Mouse (Mus musculus): ENCODE measurements around the gene Col6a3.

The Col6a3 gene

DNA sequence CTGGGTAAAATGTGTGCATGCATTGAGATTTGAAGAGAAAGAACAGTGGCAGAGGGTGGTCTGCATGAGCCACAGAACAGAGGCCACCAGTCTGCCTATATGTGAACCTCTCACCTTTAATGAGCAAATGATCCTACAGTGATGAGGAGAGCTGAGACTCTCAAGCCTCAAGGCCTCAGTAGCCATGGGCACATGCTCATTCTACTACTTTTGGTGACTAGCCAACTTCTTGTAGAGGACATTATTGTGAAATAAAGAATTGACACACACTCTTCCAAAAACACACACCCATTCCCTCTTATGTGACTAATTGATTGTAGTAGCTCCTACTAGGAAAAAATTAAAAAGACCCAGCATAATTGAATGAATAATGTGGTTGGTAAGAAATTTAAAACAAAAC is 120.0 kb downstream of the Col6a3 start:
- no peak for DNase-seq (ENCODE audit: low read depth in 2 of 2, low spot score in 2 of 2)

- DNase-seq (ENCODE audit: low read depth in 2 of 2, low spot score in 2 of 2): no peak
These were observed 120.4 kb downstream of the Col6a3 start for GRCm38 (mm10) chr1:90723325-90723724.

GRCm38 (mm10) chr1:90722021-90722420 is 121.8 kb downstream of the Col6a3 start:
- DNase-seq (ENCODE audit: low read depth in 2 of 2, low spot score in 2 of 2): no peak

DNA sequence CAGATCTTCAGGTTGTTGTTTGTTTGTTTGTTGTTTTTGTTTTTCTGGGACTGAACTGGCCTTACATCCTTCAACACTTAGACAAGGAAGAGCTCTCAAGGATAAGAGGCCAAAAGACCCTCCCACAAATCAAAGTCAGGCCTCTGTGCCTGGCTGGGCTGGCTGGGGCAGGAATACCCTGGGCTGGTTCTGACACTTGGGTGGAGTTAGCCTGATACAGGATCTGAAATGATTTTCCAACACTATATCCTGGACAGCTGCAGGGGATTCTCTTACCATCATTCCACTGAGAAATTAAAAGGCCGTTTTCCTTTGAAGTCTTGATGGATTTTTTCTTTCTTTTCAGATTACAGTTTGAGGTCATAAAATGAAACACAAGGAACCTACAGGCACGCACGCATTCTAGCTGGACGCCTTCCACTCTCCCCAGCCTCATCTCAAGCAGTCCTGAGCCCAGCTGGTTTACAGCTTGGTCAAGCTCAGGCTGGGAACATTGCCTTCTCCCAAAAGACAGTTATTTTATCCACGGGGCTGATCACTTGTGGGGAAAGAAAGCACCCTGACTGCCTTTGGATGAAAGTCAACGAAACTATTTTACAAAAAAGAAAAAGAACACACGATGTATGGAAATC is 123.0 kb downstream of the Col6a3 start:
- no peak for DNase-seq (ENCODE audit: low read depth in 2 of 2, low spot score in 2 of 2)

DNA sequence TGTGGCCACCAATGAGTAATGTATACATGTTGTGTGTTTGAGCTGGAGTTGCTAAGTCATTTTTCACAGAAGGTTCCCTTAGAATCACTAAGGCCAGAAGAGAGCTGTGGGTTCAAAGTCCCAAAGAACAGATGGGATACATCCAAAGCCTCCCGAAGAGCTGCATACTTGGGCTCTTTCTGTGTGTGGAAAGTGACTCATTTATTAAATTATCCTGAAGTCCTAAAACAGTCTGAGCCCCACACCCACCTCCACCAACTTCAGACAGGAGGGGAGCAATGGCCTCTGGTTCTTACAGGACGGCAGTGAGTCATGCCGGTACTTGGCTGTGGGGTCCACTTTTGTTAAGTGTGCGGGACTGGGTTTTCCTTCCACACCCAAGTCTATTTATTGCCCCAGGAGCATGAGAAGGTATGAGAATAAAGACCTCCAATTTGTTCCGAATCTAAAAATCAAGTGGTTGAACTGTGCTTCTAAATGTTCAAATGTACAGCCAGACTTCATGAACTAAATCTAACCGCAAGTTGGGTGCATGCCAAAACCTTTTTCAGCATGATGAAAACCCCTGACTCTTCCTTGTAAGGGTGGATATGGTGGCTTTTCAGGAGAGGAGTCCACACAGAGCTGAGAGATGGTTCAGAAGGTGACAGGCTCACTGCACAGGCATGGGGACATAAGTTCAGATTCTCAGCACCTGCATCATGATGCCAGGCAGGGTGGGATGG is 124.8 kb downstream of the Col6a3 start:
- no peak for DNase-seq (ENCODE audit: low read depth in 2 of 2, low spot score in 2 of 2)

DNA sequence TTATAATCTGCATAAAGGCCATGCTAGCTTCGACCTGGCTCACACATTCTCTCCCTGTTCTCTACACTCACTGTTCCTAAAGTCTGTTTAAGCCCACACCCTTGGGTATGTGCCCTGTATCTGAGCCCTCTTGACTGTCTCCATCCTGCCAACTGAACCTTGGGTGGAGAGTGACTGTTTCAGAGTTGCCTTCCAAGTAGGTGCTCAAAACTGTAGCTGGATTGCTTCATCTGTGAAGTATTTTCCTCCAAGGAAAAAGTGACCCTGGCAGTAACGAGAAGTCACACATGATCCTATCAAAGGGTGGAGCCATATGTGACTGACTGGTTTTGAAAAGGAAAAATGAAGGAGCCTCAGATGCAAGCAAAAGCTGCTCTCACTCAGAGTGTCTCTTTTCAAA is 127.5 kb downstream of the Col6a3 start:
- DNase-seq (ENCODE audit: low read depth in 2 of 2, low spot score in 2 of 2): no peak

Measured in CD8-positive naive resting alpha-beta T cell, adult 2 months (primary cell).